Mouse (Mus musculus) hindbrain, postnatal 0 days (tissue): ENCODE results near the gene Fam189a1. TPM values are rescaled to one million over a fixed set of nuclear protein-coding genes. Genes with fewer than 3 reads are reported as not detected.

Source experiments
- ATAC-seq: fragments of 200-750 bp; cut with Nextera tagmentation; 2 replicates; pipeline ENCODE4 v1.8.0; 2017; ENCODE audit warnings: mild to moderate bottlenecking, moderate TSS enrichment, moderate library complexity
- DNase-seq: peaks from one replicate; pipeline ENCODE4 v3.0.0-alpha.2; 2015; ENCODE audit warnings: low spot score
- H3K27ac ChIP-seq: fragments of 300-500 bp; sonication (generic); 2 replicates; pipeline ENCODE4 v1.5.1; 2014; ENCODE audit warnings: mild to moderate bottlenecking
- H3K27me3 ChIP-seq: fragments of 300-500 bp; sonication (generic); 2 replicates; pipeline ENCODE4 v1.6.1; 2014; ENCODE audit warnings: low read length, mixed read lengths; ENCODE audit not compliant: insufficient read depth
- H3K36me3 ChIP-seq: fragments of 300-500 bp; sonication (generic); 2 replicates; pipeline ENCODE4 v1.6.1; 2014; ENCODE audit warnings: low read length, mixed read lengths; ENCODE audit not compliant: insufficient read depth
- H3K4me1 ChIP-seq: fragments of 300-500 bp; sonication (generic); 2 replicates; pipeline ENCODE4 v1.6.1; 2014; ENCODE audit warnings: antibody characterized with exemption, low read length, mixed read lengths; ENCODE audit not compliant: insufficient read depth
- H3K4me2 ChIP-seq: fragments of 300-500 bp; sonication (generic); 2 replicates; pipeline ENCODE4 v1.6.1; 2014; ENCODE audit warnings: low read depth, mild to moderate bottlenecking, low read length, moderate library complexity, mixed read lengths
- H3K4me3 ChIP-seq: fragments of 300-500 bp; sonication (generic); 2 replicates; pipeline ENCODE4 v1.5.1; 2014; ENCODE audit warnings: low read length
- H3K9ac ChIP-seq: fragments of 300-500 bp; sonication (generic); replicated peaks from 2 replicates; pipeline ENCODE4 v1.6.1; 2014; ENCODE audit warnings: mild to moderate bottlenecking, low read length, moderate library complexity, mixed read lengths
- H3K9me3 ChIP-seq: fragments of 300-500 bp; sonication (generic); 2 replicates; pipeline ENCODE4 v1.6.1; 2016; ENCODE audit warnings: low read length, mixed read lengths
- CTCF ChIP-seq: IDR thresholded peaks from 2 replicates; pipeline ENCODE4 v1.5.1; 2016; ENCODE audit warnings: antibody characterized with exemption, control low read depth, low read depth
- WGBS: fragments of 180-500 bp; shearing (Covaris S2); extraction: QIAGEN DNeasy Blood & Tissue Kit; methylation state at CpG from one replicate; pipeline ENCODE4 v1.1.7; 2014; 5-methylcytosine and 5-hydroxymethylcytosine counted together
- polyA plus RNA-seq: library from polyadenylated mRNA; unstranded; fragments of >200 nt; fragmentation: Nextera tagmentation; extraction: Ambion mirVana; gene quantifications from 2 replicates; pipeline ENCODE4 v1.2.1, GENCODE M21; 2015
- total RNA-seq: library from RNA; depleted of rRNA; stranded (reverse); fragments of >200 nt; gene quantifications from 2 replicates; pipeline ENCODE4 v1.2.3, GENCODE M21; 2014

The Fam189a1 gene
- total and polyA plus RNA-seq, 2 experiments from 2014 or later, result 16.8 to 28.4 TPM

GRCm38 (mm10) chr7:65155628-65156513 is 499 bp downstream of the Fam189a1 start:
- H3K4me2 ChIP-seq, result peak overlapping the region; percentile 95
- ATAC-seq (peak; percentile 85), DNase-seq (peak; percentile 73)
- H3K4me3 ChIP-seq, result peak overlapping the region; percentile 73
- H3K9me3 ChIP-seq, result no peaks in the 10 kb centered on the region
- no peaks in the 10 kb centered on the region for H3K27me3 ChIP-seq
- peak overlapping the region; percentile 71 for H3K9ac ChIP-seq
- TF ChIP-seq CTCF, result no peak
- WGBS, result 2% methylated on average over 90 of the region's 122 CpGs
- H3K27ac ChIP-seq, result peak overlapping the region; percentile 85
- H3K36me3 ChIP-seq, result no peaks in the 10 kb centered on the region
- H3K4me1 ChIP-seq, result peaks cover 3% of the 10 kb centered on the region

- TF ChIP-seq CTCF, result peak; percentile 42
- H3K9ac ChIP-seq, result no peak overlapping the region
Measured at GRCm38 (mm10) chr7:65154576-65154975, 1.8 kb downstream of the Fam189a1 start.

GRCm38 (mm10) chr7:65153846-65154245 is 2.5 kb downstream of the Fam189a1 start:
- TF ChIP-seq CTCF, result no peak
- Histone ChIP-seq H3K4me3 (no peak overlapping the region), H3K27me3 (no peaks in the 10 kb centered on the region), H3K4me1 (peaks cover 3% of the 10 kb centered on the region), H3K27ac (no peak overlapping the region), H3K36me3 (no peaks in the 10 kb centered on the region), H3K9ac (no peak overlapping the region), H3K9me3 (no peaks in the 10 kb centered on the region), H3K4me2 (0 out of 2 replicates have a peak overlapping the region, but pooled peaks have one; percentile 3)
- ATAC-seq (no peak), DNase-seq (no peak)
- 68% methylated on average over 7 of the region's 7 CpGs for WGBS

More at GRCm38 (mm10) chr7:65154576-65154975, 1.8 kb downstream of the Fam189a1 start:
- no peaks in the 10 kb centered on the region for H3K27me3 ChIP-seq
- peaks cover 3% of the 10 kb centered on the region for H3K4me1 ChIP-seq
- 4% methylated on average over 7 of the region's 7 CpGs for WGBS
- no peaks in the 10 kb centered on the region for H3K36me3 ChIP-seq
- H3K9me3 ChIP-seq, result no peaks in the 10 kb centered on the region
- DNase-seq, result peak; percentile 52
- H3K27ac ChIP-seq, result no peak overlapping the region
- peak overlapping the region; percentile 73 for H3K4me3 ChIP-seq
- H3K4me2 ChIP-seq, result peak overlapping the region; percentile 95
- no peak for ATAC-seq

GRCm38 (mm10) chr7:65151526-65151925 is 4.8 kb downstream of the Fam189a1 start:
- no peak overlapping the region for H3K4me3 ChIP-seq
- H3K9me3 ChIP-seq, result no peaks in the 10 kb centered on the region
- peaks cover 3% of the 10 kb centered on the region for H3K4me1 ChIP-seq
- DNase-seq (no peak), ATAC-seq (no peak)
- WGBS, result 94% methylated on average over 7 of the region's 7 CpGs
- H3K27me3 ChIP-seq, result no peaks in the 10 kb centered on the region
- H3K27ac ChIP-seq, result no peak overlapping the region
- TF ChIP-seq CTCF, result no peak
- no peaks in the 10 kb centered on the region for H3K36me3 ChIP-seq
- H3K4me2 ChIP-seq, result no peak overlapping the region
- H3K9ac ChIP-seq, result no peak overlapping the region

GRCm38 (mm10) chr7:65149040-65149439 is 7.3 kb downstream of the Fam189a1 start:
- 86% methylated on average over 9 of the region's 9 CpGs for WGBS
- Histone ChIP-seq H3K9me3 (no peaks in the 10 kb centered on the region), H3K9ac (no peak overlapping the region), H3K4me2 (no peak overlapping the region), H3K4me1 (peaks cover 3% of the 10 kb centered on the region; the same call in 1 of the 2 replicates), H3K4me3 (no peak overlapping the region), H3K27me3 (no peaks in the 10 kb centered on the region), H3K27ac (no peak overlapping the region), H3K36me3 (no peaks in the 10 kb centered on the region)
- TF ChIP-seq CTCF, result no peak
- DNase-seq, result no peak
- ATAC-seq, result no peak

- H3K4me3 ChIP-seq, result no peak overlapping the region
- ATAC-seq, result no peak
- H3K4me2 ChIP-seq, result no peak overlapping the region
- TF ChIP-seq CTCF, result no peak
- no peaks in the 10 kb centered on the region for H3K36me3 ChIP-seq
- H3K4me1 ChIP-seq, result peaks cover 5% of the 10 kb centered on the region; the same call in 1 of the 2 replicates
- H3K27ac ChIP-seq, result no peak overlapping the region
- H3K9me3 ChIP-seq, result no peaks in the 10 kb centered on the region
- no peaks in the 10 kb centered on the region for H3K27me3 ChIP-seq
- WGBS, result 29% methylated on average over 6 of the region's 6 CpGs
- DNase-seq, result peak; percentile 50
- no peak overlapping the region for H3K9ac ChIP-seq
Measured at GRCm38 (mm10) chr7:65144881-65145280, 11.5 kb downstream of the Fam189a1 start.
